In the genomic region with DNA sequence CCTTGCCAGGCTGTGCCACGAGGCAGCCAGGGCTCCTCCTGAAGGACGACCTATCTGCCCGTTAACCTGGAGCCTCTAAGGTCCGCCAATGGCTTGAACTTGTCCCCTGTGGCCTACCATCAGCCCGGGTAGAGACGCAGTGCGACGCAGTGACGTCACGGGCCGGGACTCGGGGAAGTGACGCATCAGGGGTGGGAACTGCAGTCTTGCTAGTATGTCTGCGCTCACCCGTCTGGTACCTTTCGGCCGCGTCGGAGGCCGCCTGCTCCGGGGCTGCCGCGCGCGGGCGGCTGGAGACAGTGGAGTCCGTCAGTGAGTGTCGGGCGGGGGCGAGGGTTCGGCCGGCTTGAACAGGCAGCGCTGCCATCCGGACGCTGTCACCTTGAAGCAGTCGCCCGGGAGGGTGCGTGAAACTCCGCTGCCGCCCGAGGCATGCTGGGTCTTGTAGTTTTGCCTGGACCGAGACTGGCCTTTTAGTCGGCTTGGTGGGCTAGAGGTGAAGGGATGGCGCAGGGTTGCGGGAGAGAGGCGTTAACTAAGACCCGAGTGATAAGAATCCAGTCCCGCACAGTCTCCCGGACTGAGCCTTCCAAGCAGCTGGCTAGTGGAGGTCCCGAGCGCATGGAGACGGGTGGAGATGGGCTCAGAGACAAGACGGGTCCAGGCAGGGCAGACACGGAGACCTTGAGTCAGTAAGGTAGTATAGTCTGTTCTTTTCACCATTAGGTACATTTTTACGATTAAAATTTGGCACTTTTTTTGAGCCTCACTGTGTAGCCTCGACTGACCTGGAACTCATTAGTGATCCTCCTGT, we compare ENCODE assay signal across 8 mouse cellular contexts. TPM values are rescaled to one million over a fixed set of nuclear protein-coding genes. Genes with fewer than 3 reads are reported as not detected.
A peak's percentile ranks its signal among the peaks of the same experiment; 100 is the strongest.
DNase-seq lines count a peak whose midpoint lies in the region; ATAC-seq and TF ChIP-seq lines count a peak whose summit lies in the region.

A gene (plus strand): TSS at position 174 of the 814 bp plus-strand sequence.

- under 1% methylated on average over 56 of the region's 56 CpGs for WGBS in embryonic facial prominence, embryonic 13.5 days
- WGBS in kidney, adult 2 months, result under 1% methylated on average over 56 of the region's 56 CpGs
- under 1% methylated on average over 56 of the region's 56 CpGs for WGBS in limb, embryonic 12.5 days
- under 1% methylated on average over 56 of the region's 56 CpGs for WGBS in midbrain, embryonic 15.5 days
- under 1% methylated on average over 56 of the region's 56 CpGs for WGBS in spleen, adult 2 months

- peak; percentile 89 for TF ChIP-seq POLR2A in kidney, adult 2 months (IDR thresholded peaks at IDR 0.05; ENCODE audit: low read depth, low read length)
- peak; percentile 67 for TF ChIP-seq POLR2A in spleen, adult 2 months (IDR thresholded peaks at IDR 0.05; ENCODE audit: low read depth, low read length)

- peak within 1 kb of the TSS; percentile 91 for H3K27ac ChIP-seq in embryonic facial prominence, embryonic 13.5 days
- H3K27ac ChIP-seq in kidney, adult 2 months (ENCODE audit: insufficient read depth, low read depth, low read length), result peak within 1 kb of the TSS; percentile 96
- H3K27ac ChIP-seq in limb, embryonic 12.5 days, result peak within 1 kb of the TSS; percentile 87
- H3K27ac ChIP-seq in midbrain, embryonic 15.5 days, result peak within 1 kb of the TSS; percentile 92
- H3K27ac ChIP-seq in spleen, adult 2 months (ENCODE audit: insufficient read depth, low read length), result peak within 1 kb of the TSS; percentile 93

- peak within 1 kb of the TSS; percentile 85 for H3K4me3 ChIP-seq in embryonic facial prominence, embryonic 13.5 days
- peak within 1 kb of the TSS; percentile 94 for H3K4me3 ChIP-seq in kidney, adult 2 months (ENCODE audit: insufficient read depth, low read depth, low read length)
- peak within 1 kb of the TSS; percentile 82 for H3K4me3 ChIP-seq in limb, embryonic 12.5 days (replicated peaks)
- peak within 1 kb of the TSS; percentile 59 for H3K4me3 ChIP-seq in midbrain, embryonic 15.5 days
- peak within 1 kb of the TSS; percentile 84 for H3K4me3 ChIP-seq in spleen, adult 2 months (ENCODE audit: extremely low read depth, insufficient read depth, insufficient read length)

- peak within 1 kb of the TSS; percentile 79 for H3K4me2 ChIP-seq in embryonic facial prominence, embryonic 13.5 days
- H3K4me2 ChIP-seq in limb, embryonic 12.5 days, result peak within 1 kb of the TSS; percentile 60
- peak within 1 kb of the TSS; percentile 61 for H3K4me2 ChIP-seq in midbrain, embryonic 15.5 days

- no peaks in the 10 kb centered on the region for H3K9me3 ChIP-seq in embryonic facial prominence, embryonic 13.5 days
- no peaks in the 10 kb centered on the region for H3K9me3 ChIP-seq in limb, embryonic 12.5 days
- H3K9me3 ChIP-seq in midbrain, embryonic 15.5 days, result no peaks in the 10 kb centered on the region

- peaks cover 30% of the 10 kb centered on the region for H3K36me3 ChIP-seq in embryonic facial prominence, embryonic 13.5 days
- 0 out of 2 replicates have a peak, but pooled peaks cover 2% of the 10 kb centered on the region for H3K36me3 ChIP-seq in kidney, adult 2 months (ENCODE audit: control insufficient read depth, insufficient read depth, low read length)
- H3K36me3 ChIP-seq in limb, embryonic 12.5 days, result peaks cover 36% of the 10 kb centered on the region
- H3K36me3 ChIP-seq in midbrain, embryonic 15.5 days (replicated peaks), result peaks cover 11% of the 10 kb centered on the region; the same call in 1 of the 2 replicates
- H3K36me3 ChIP-seq in spleen, adult 2 months (ENCODE audit: control insufficient read depth, insufficient read depth, low read length), result peaks cover 3% of the 10 kb centered on the region

- peak; percentile 96 for ATAC-seq in embryonic facial prominence, embryonic 13.5 days (ENCODE audit: insufficient number of reproducible peaks, insufficient read depth, low FRiP score, low TSS enrichment, low read depth)
- peak; percentile 98 for ATAC-seq in limb, embryonic 12.5 days (ENCODE audit: insufficient number of reproducible peaks, insufficient read depth, low FRiP score, low TSS enrichment, low read depth)
- ATAC-seq in midbrain, embryonic 15.5 days (replicated peaks), result peak; percentile 98

- peak within 1 kb of the TSS; percentile 90 for H3K9ac ChIP-seq in embryonic facial prominence, embryonic 13.5 days
- peak within 1 kb of the TSS; percentile 80 for H3K9ac ChIP-seq in limb, embryonic 12.5 days (replicated peaks)
- H3K9ac ChIP-seq in midbrain, embryonic 15.5 days, result peak within 1 kb of the TSS; percentile 63

- TF ChIP-seq CTCF in kidney, adult 2 months (conservative IDR thresholded peaks at IDR 0.05; ENCODE audit: insufficient read depth, insufficient read length, low read depth, low read length), result no peak
- TF ChIP-seq CTCF in spleen, adult 2 months (IDR thresholded peaks at IDR 0.05; ENCODE audit: extremely low read depth, insufficient read depth, insufficient read length, insufficient replicate concordance), result no peak

- no peaks in the 10 kb centered on the region for H3K27me3 ChIP-seq in embryonic facial prominence, embryonic 13.5 days
- no peaks in the 10 kb centered on the region for H3K27me3 ChIP-seq in kidney, adult 2 months (replicated peaks; ENCODE audit: control insufficient read depth, insufficient read depth, low read length)
- no peaks in the 10 kb centered on the region for H3K27me3 ChIP-seq in limb, embryonic 12.5 days
- H3K27me3 ChIP-seq in midbrain, embryonic 15.5 days (replicated peaks), result no peaks in the 10 kb centered on the region
- H3K27me3 ChIP-seq in spleen, adult 2 months (ENCODE audit: control insufficient read depth, insufficient read depth, low read length), result no peaks in the 10 kb centered on the region

- peak; percentile 97 for DNase-seq in 3134 (ENCODE audit: extremely low read depth, insufficient read length, low spot score)
- DNase-seq in adrenal gland, postnatal 36 days, result peak; percentile 95
- peak; percentile 96 to 97 for DNase-seq in heart, adult 18-20 months
- DNase-seq in kidney, adult 2 months, result peak; percentile 97
- peak; percentile 87 to 91 for DNase-seq in spleen, adult 2 months (ENCODE audit: low read depth in 1 of 2, low spot score in 2 of 2)

- H3K4me1 ChIP-seq in embryonic facial prominence, embryonic 13.5 days, result peaks cover 14% of the 10 kb centered on the region
- peaks cover 10% of the 10 kb centered on the region; the same call in 1 of the 2 replicates for H3K4me1 ChIP-seq in kidney, adult 2 months (ENCODE audit: control insufficient read depth, insufficient read depth, low read length)
- peaks cover 4% of the 10 kb centered on the region for H3K4me1 ChIP-seq in limb, embryonic 12.5 days (replicated peaks)
- peaks cover 19% of the 10 kb centered on the region for H3K4me1 ChIP-seq in midbrain, embryonic 15.5 days
- no peaks in the 10 kb centered on the region for H3K4me1 ChIP-seq in spleen, adult 2 months (ENCODE audit: control insufficient read depth, insufficient read depth, insufficient read length)

RNA-seq across cellular contexts. Expression of the gene that starts here (rescaled TPM):
- total RNA-seq in adrenal gland, postnatal 36 days (2021), result 100 to 1,000 TPM; 225 to 242 TPM
- 330 and 353 TPM in 2 replicates for polyA plus RNA-seq in embryonic facial prominence, embryonic 13.5 days (2015; fragmentation: Nextera tagmentation; extraction: Ambion mirVana)
- 100 to 1,000 TPM; 707 to 787 TPM for total RNA-seq in heart, adult 18-20 months (2021)
- polyA plus RNA-seq in kidney, adult 2 months (2012; rRNA removed), result 513 and 602 TPM in 2 replicates
- polyA plus RNA-seq in limb, embryonic 12.5 days (2016; fragmentation: Nextera tagmentation; extraction: Ambion mirVana), result 298 and 316 TPM in 2 replicates
- 389 and 418 TPM in 2 replicates for polyA plus RNA-seq in midbrain, embryonic 15.5 days (2015; fragmentation: Nextera tagmentation; extraction: Ambion mirVana)
- 71.2 and 124 TPM in 2 replicates for polyA plus RNA-seq in spleen, adult 2 months (2012; rRNA removed)

Comparison
In these comparisons a context has a peak if more than half of its experiments do, and no peak if none do; other contexts are left out.
1. Peak in every context shown above with its lines: DNase-seq, ATAC-seq, H3K4me3 ChIP-seq and H3K27ac ChIP-seq.